Mouse (Mus musculus) C2C12 (cell line): ENCODE data around the gene Gm6169.
A peak's percentile ranks its signal among the peaks of the same experiment; 100 is the strongest.

Experiments used
- CEBPB ChIP-seq: IDR thresholded peaks from one replicate; pipeline ENCODE4 v1.6.1; 2011; ENCODE audit warnings: low read depth, mild to moderate bottlenecking, control low read depth, moderate library complexity
- CTCF ChIP-seq: IDR thresholded peaks from one replicate; pipeline ENCODE4 v1.5.1; 2011; ENCODE audit not compliant: control insufficient read depth, insufficient read depth, insufficient read length
- MYOG ChIP-seq: IDR thresholded peaks from one replicate; pipeline ENCODE4 v1.6.1; 2011; ENCODE audit not compliant: control insufficient read depth, insufficient read length; ENCODE audit errors: extremely low read depth
- USF1 ChIP-seq: IDR thresholded peaks from one replicate; pipeline ENCODE4 v1.6.1; 2011; ENCODE audit warnings: low read depth, mild to moderate bottlenecking, control low read depth, moderate library complexity

GRCm38 (mm10) chr13:97052667-97053066 is 46.4 kb downstream of the Gm6169 start:
- TF ChIP-seq USF1 (no peak), CTCF (peak; percentile 28), MYOG (no peak), CEBPB (no peak)
